Mouse (Mus musculus) CH12.LX (cell line): ENCODE data around the gene Cdc14a. TPM values are rescaled to one million over a fixed set of nuclear protein-coding genes. Genes with fewer than 3 reads are reported as not detected.

Source experiments
- DNase-seq: peaks from one replicate; pipeline ENCODE4 v3.0.0-alpha.2; 2013; ENCODE audit errors: extremely low read depth
- H3K27ac ChIP-seq: 2 replicates; pipeline ENCODE4 v1.5.1; 2012; ENCODE audit warnings: low read depth, mild to moderate bottlenecking, control low read depth, moderate library complexity; ENCODE audit not compliant: insufficient read depth
- H3K27me3 ChIP-seq: replicated peaks from 2 replicates; pipeline ENCODE3; 2012; ENCODE audit warnings: inconsistent platforms
- H3K36me3 ChIP-seq, 2 experiments: replicated peaks in 1 of 2; 2 replicates each; pipeline versions ENCODE3 to v1.6.1; 2012; ENCODE audit warnings: inconsistent platforms in 1 of 2, low read length in 1 of 2, mild to moderate bottlenecking in 1 of 2, mixed read lengths in 1 of 2, moderate library complexity in 1 of 2; ENCODE audit not compliant: control insufficient read depth in 1 of 2, insufficient read depth in 1 of 2
- H3K4me1 ChIP-seq, 2 experiments: 2 replicates each; pipeline ENCODE4 v1.6.1; 2012; ENCODE audit warnings: inconsistent platforms in 1 of 2, moderate library complexity in 1 of 2; ENCODE audit not compliant: insufficient read depth in 2 of 2, control insufficient read depth in 1 of 2
- H3K4me2 ChIP-seq: 2 replicates; pipeline ENCODE4 v1.6.1; 2012; ENCODE audit warnings: low read depth, mild to moderate bottlenecking, control low read depth; ENCODE audit not compliant: poor library complexity, insufficient read depth, severe bottlenecking
- H3K4me3 ChIP-seq, 3 experiments: fragments of 150-350 bp in 1 of 3; sonication (generic) in 1 of 3; replicated peaks in 1 of 3; 2 replicates each; pipeline versions ENCODE3 to v1.5.1; 2011 to 2012; ENCODE audit warnings: low read depth in 2 of 3, low read length in 2 of 3, mild to moderate bottlenecking in 2 of 3, moderate library complexity in 2 of 3, control low read depth in 1 of 3, improper control_type of control experiment in 1 of 3, inconsistent platforms in 1 of 3, mixed read lengths in 1 of 3; ENCODE audit not compliant: poor library complexity in 1 of 3
- H3K79me2 ChIP-seq: replicated peaks from 2 replicates; pipeline ENCODE4 v1.6.1; 2012; ENCODE audit warnings: mild to moderate bottlenecking, moderate library complexity; ENCODE audit not compliant: control insufficient read depth, poor library complexity, insufficient read depth, severe bottlenecking; ENCODE audit errors: extremely low read depth
- H3K9ac ChIP-seq: 2 replicates; pipeline ENCODE4 v1.6.1; 2012; ENCODE audit warnings: low read depth, mild to moderate bottlenecking, control low read depth, moderate library complexity; ENCODE audit not compliant: insufficient read depth
- H3K9me3 ChIP-seq: replicated peaks from 2 replicates; pipeline ENCODE3; 2012; ENCODE audit warnings: low read length, inconsistent platforms, mixed read lengths
- BHLHE40 ChIP-seq: IDR thresholded peaks from 2 replicates; pipeline ENCODE4 v1.6.1; 2011; ENCODE audit warnings: mild to moderate bottlenecking, low read depth, low read length, improper control_type of control experiment
- CHD1 ChIP-seq: IDR thresholded peaks from 2 replicates; pipeline ENCODE4 v1.6.1; 2012; ENCODE audit warnings: low read depth, low read length, improper control_type of control experiment, inconsistent platforms
- CHD2 ChIP-seq: IDR thresholded peaks from 2 replicates; pipeline ENCODE4 v1.6.1; 2011; ENCODE audit warnings: low read length, improper control_type of control experiment
- ELF1 ChIP-seq: IDR thresholded peaks from 2 replicates; pipeline ENCODE4 v1.6.1; 2014; ENCODE audit warnings: low read depth, mild to moderate bottlenecking, inconsistent platforms, low read length, improper control_type of control experiment
- EP300 ChIP-seq: IDR thresholded peaks from 2 replicates; pipeline ENCODE4 v1.6.1; 2011; ENCODE audit warnings: low read length, improper control_type of control experiment
- ETS1 ChIP-seq: conservative IDR thresholded peaks from 2 replicates; pipeline ENCODE4 v1.6.1; 2012; ENCODE audit warnings: low read depth, mild to moderate bottlenecking, inconsistent platforms, low read length, improper control_type of control experiment, moderate library complexity
- HCFC1 ChIP-seq: IDR thresholded peaks from 2 replicates; pipeline ENCODE4 v1.6.1; 2012; ENCODE audit warnings: low read depth, mild to moderate bottlenecking, inconsistent platforms, low read length, improper control_type of control experiment
- IRF4 ChIP-seq: IDR thresholded peaks from 2 replicates; pipeline ENCODE4 v1.6.1; 2014; ENCODE audit warnings: low read depth, mild to moderate bottlenecking, inconsistent platforms, low read length, improper control_type of control experiment
- JUN ChIP-seq: IDR thresholded peaks from 2 replicates; pipeline ENCODE4 v1.6.1; 2011; ENCODE audit warnings: low read depth, mild to moderate bottlenecking, low read length, improper control_type of control experiment, moderate library complexity; ENCODE audit not compliant: insufficient read depth
- JUND ChIP-seq: conservative IDR thresholded peaks from 2 replicates; pipeline ENCODE4 v1.6.1; 2011; ENCODE audit warnings: low read depth, low read length, improper control_type of control experiment
- KAT2A ChIP-seq: IDR thresholded peaks from 2 replicates; pipeline ENCODE4 v1.6.1; 2012; ENCODE audit warnings: low read length, improper control_type of control experiment, inconsistent platforms; ENCODE audit not compliant: insufficient replicate concordance
- MAFK ChIP-seq: IDR thresholded peaks from 2 replicates; pipeline ENCODE4 v1.6.1; 2011; ENCODE audit warnings: low read length, improper control_type of control experiment; ENCODE audit not compliant: insufficient replicate concordance
- MAZ ChIP-seq: IDR thresholded peaks from 2 replicates; pipeline ENCODE4 v1.6.1; 2012; ENCODE audit warnings: low read depth, mild to moderate bottlenecking, inconsistent platforms, low read length, improper control_type of control experiment, moderate library complexity
- MEF2A ChIP-seq: IDR thresholded peaks from 2 replicates; pipeline ENCODE4 v1.6.1; 2014; ENCODE audit warnings: low read depth, mild to moderate bottlenecking, inconsistent platforms, low read length, improper control_type of control experiment, borderline replicate concordance
- MXI1 ChIP-seq: IDR thresholded peaks from 2 replicates; pipeline ENCODE4 v1.6.1; 2011; ENCODE audit warnings: mild to moderate bottlenecking, low read depth, low read length, improper control_type of control experiment
- NRF1 ChIP-seq: IDR thresholded peaks from 2 replicates; pipeline ENCODE4 v1.6.1; 2014; ENCODE audit warnings: low read depth, mild to moderate bottlenecking, inconsistent platforms, low read length, improper control_type of control experiment, moderate library complexity
- PAX5 ChIP-seq: IDR thresholded peaks from 2 replicates; pipeline ENCODE4 v1.6.1; 2012; ENCODE audit warnings: low read length, inconsistent platforms, mixed read lengths
- POLR2AphosphoS2 ChIP-seq: IDR thresholded peaks from 2 replicates; pipeline ENCODE4 v1.6.1; 2011; ENCODE audit warnings: low read depth, low read length, improper control_type of control experiment
- RAD21 ChIP-seq: IDR thresholded peaks from 2 replicates; pipeline ENCODE4 v1.6.1; 2011; ENCODE audit warnings: low read depth, mild to moderate bottlenecking, low read length, improper control_type of control experiment, moderate library complexity
- SMC3 ChIP-seq: IDR thresholded peaks from 2 replicates; pipeline ENCODE4 v1.6.1; 2011; ENCODE audit warnings: low read depth, low read length, improper control_type of control experiment
- TBP ChIP-seq: conservative IDR thresholded peaks from 2 replicates; pipeline ENCODE4 v1.6.1; 2011; ENCODE audit warnings: low read depth, low read length, improper control_type of control experiment
- TCF12 ChIP-seq: IDR thresholded peaks from 2 replicates; pipeline ENCODE4 v1.6.1; 2014; ENCODE audit warnings: low read depth, mild to moderate bottlenecking, inconsistent platforms, low read length, improper control_type of control experiment
- ZC3H11A ChIP-seq: IDR thresholded peaks from 2 replicates; pipeline ENCODE4 v1.6.1; 2012; ENCODE audit warnings: low read depth, mild to moderate bottlenecking, inconsistent platforms, low read length, improper control_type of control experiment
- ZKSCAN1 ChIP-seq: IDR thresholded peaks from 2 replicates; pipeline ENCODE4 v1.6.1; 2012; ENCODE audit warnings: low read depth, inconsistent platforms, low read length, improper control_type of control experiment, borderline replicate concordance
- dilution Hi-C: fragments of 300-500 bp; cut with MboI; formaldehyde crosslinking; loops from 2 replicates; pipeline ENCODE4 v1.14.3; 2020; ENCODE audit warnings: low sequenced_read_pairs; ENCODE audit not compliant: extremely low pct_unique_long_range_greater_than_20kb, extremely low pct_ligation_motif_present
- in situ Hi-C: fragments of 300-500 bp; cut with MboI; formaldehyde crosslinking; loops from 3 replicates; pipeline ENCODE4 v1.14.3; 2019; ENCODE audit warnings: low sequenced_read_pairs, low pct_ligation_motif_present, low pct_unique_long_range_greater_than_20kb, mixed read lengths
- polyA plus RNA-seq: library from polyadenylated mRNA; unstranded; fragments of >175 nt; gene quantifications from 2 replicates; pipeline ENCODE4 v1.2.1, GENCODE M21; 2012; ENCODE audit warnings: low read depth; ENCODE audit not compliant: insufficient read length
- total RNA-seq, 2 experiments: library from RNA; depleted of rRNA; stranded (reverse); fragments of 300-350 nt in 1 of 2; fragments of >200 nt in 1 of 2; gene quantifications; 2 replicates each; pipeline ENCODE4 v1.2.3; 2012 to 2014

Gene Cdc14a
- total and polyA plus RNA-seq, 3 experiments, result 9.4 to 12.1 (median 9.8) TPM

DNA sequence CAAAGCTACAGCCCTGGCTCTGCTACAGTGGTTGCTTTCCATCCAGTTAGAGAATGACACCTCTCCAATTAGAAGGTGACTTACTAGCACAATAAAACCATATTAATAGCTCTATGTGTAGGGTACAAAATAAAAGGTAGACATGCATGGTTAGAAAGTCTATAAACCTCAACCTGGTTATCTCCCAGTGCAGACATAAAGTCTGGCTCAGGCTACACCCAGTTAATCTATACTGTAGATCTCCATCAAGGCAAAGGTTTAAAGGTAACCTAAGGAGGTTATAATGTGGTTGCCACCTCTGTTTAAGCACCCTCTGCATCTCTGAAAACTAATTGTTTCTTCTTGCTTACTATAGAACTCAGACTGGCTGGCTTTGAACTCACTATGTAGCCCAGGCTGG, 36.9 kb downstream of the Cdc14a start:
- Histone ChIP-seq H3K9me3 (no peaks in the 10 kb centered on the region), H3K4me2 (no peak overlapping the region), H3K27me3 (no peaks in the 10 kb centered on the region), H3K4me1 (0 out of 4 replicates have a peak, but pooled peaks cover 0 to 5% of the 10 kb centered on the region in 2 experiments), H3K36me3 (peaks cover 16 to 71% of the 10 kb centered on the region in 2 experiments), H3K27ac (no peak overlapping the region), H3K4me3 (no peak overlapping the region), H3K9ac (no peak overlapping the region), H3K79me2 (no peaks in the 10 kb centered on the region)
- in situ Hi-C loops (no loop called here), dilution Hi-C loops (no loop called here)
- no peak for DNase-seq
- TF ChIP-seq ZKSCAN1 (no peak), ELF1 (no peak), MEF2A (no peak), SMC3 (no peak), JUND (no peak), KAT2A (no peak), HCFC1 (no peak), MXI1 (no peak), RAD21 (no peak), ETS1 (no peak), CHD1 (no peak)

- no peak overlapping the region for H3K27ac ChIP-seq
- TF ChIP-seq CHD2, result no peak
- no peak for TF ChIP-seq TCF12
- no peak for TF ChIP-seq EP300
- TF ChIP-seq PAX5, result no peak
- TF ChIP-seq ETS1, result no peak
- TF ChIP-seq HCFC1, result no peak
- TF ChIP-seq ZC3H11A, result no peak
- no peak for TF ChIP-seq TBP
- no peak for TF ChIP-seq IRF4
- TF ChIP-seq BHLHE40, result no peak
- no peak for TF ChIP-seq POLR2AphosphoS2
- TF ChIP-seq JUN, result no peak
- TF ChIP-seq MAZ, result no peak
- no peak for TF ChIP-seq CHD1
- TF ChIP-seq MAFK, result no peak
- no peak for TF ChIP-seq NRF1
- TF ChIP-seq SMC3, result no peak
- dilution Hi-C loops (no loop called here), in situ Hi-C loops (no loop called here)
- H3K4me2 ChIP-seq, result no peak overlapping the region
- no peaks in the 10 kb centered on the region for H3K27me3 ChIP-seq
- no peak overlapping the region for H3K9ac ChIP-seq
- H3K36me3 ChIP-seq, result peaks cover 19 to 69% of the 10 kb centered on the region in 2 experiments
- H3K9me3 ChIP-seq, result no peaks in the 10 kb centered on the region
- 0 out of 4 replicates have a peak, but pooled peaks cover 0 to 5% of the 10 kb centered on the region in 2 experiments for H3K4me1 ChIP-seq
- no peaks in the 10 kb centered on the region for H3K79me2 ChIP-seq
- DNase-seq, result no peak
- no peak overlapping the region for H3K4me3 ChIP-seq
Measured at GRCm38 (mm10) chr3:116386342-116386741, 37.5 kb downstream of the Cdc14a start.
